Mouse (Mus musculus) T-helper 2 cell (primary cell): ENCODE results near the gene Trim13.
"Not testable (repeated sequence)": the region's sequence is repeated elsewhere in the genome, so short reads cannot be mapped to it uniquely, and the experiment has no call there.

Experiments
- in situ Hi-C: fragments of 300-600 bp; cut with MboI, MseI; formaldehyde crosslinking; loops from one replicate; pipeline ENCODE4 v1.15.1; 2025; ENCODE audit warnings: high pct_unique_total_duplicates

Gene Trim13

GRCm38 (mm10) chr14:61597968-61598367 is at the start of gene Trim13:
TSS of gene Trim13 (plus strand) at chr14:61598247.
- in situ Hi-C loops = no loop called here

DNA sequence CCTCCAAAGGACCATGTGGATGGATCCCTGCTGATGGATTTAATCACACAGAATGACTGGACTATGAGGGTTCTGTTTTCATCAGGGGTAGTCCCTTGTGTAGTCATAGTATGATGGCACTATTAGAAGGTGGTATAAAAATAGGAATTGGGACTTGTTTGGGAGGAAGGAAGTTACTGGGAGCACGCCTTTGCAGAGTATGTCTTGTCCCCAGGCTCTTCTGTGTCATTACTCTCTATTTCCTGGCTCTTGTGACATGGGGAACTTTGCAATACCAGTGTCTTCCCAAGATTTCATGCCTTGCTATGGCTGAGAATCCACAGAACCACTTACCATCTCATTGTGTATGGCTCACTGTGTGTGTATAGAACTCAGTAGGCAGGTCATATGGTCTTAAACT is 49.4 kb upstream of the Trim13 start:
- in situ Hi-C loops = no loop called here

GRCm38 (mm10) chr14:61555931-61556288 is 42.1 kb upstream of the Trim13 start:
- in situ Hi-C loops = no loop called here

GRCm38 (mm10) chr14:61556289-61557147 is 41.5 kb upstream of the Trim13 start, which contains the start of gene Spryd7:
TSS of gene Spryd7 (minus strand) at chr14:61556886.
- in situ Hi-C loops = no loop called here

GRCm38 (mm10) chr14:61558901-61559300 is 39.1 kb upstream of the Trim13 start:
- in situ Hi-C loops = no loop called here

DNA sequence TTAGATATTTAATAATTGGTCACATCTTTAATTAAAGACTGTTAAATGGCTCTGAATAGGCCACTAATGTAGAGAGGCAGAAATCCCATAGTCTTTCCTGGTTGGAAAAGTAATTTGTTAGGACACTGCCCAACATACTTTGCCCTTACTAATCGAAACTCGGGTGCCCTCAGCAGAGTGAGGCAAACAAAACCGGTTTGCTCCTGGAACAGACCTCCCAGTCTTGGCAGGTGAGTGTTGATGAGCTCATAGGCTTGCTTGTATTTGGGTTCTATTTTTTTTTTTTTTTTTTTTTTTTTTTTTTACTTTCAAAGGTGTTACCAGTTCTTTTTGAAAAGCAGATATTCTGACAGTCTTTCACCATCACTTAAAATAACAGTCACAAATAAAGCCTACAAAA is 38.2 kb upstream of the Trim13 start:
- in situ Hi-C loops = loop anchor here (10.0 kb wide), 1 partner anchor 895 kb away; the partner anchor contains the start of gene Gucy1b2

- in situ Hi-C loops = loop anchor here (10.0 kb wide), 1 partner anchor 889 kb away; the partner anchor contains the start of gene Gucy1b2
Observed at GRCm38 (mm10) chr14:61566211-61566610, 31.8 kb upstream of the Trim13 start.

DNA sequence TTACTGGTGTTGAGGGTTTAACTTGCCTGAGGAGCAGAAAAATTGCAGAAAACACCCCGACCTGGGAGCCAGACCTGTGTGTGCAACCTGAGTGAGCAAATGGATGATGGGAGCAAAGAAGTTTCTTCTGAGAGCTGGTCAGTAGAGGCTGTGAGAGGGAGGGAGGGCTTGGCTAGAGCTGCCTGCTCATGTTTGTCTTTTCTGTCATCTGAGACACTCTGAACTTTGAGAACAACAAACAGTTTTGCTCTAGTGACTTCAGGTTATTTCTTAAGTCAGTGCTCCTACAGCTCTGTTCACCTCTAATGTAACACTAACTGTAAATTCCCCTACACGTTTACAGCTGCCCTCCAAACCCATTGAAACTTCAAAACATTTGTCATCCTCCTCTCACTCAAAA is 28.7 kb upstream of the Trim13 start:
- in situ Hi-C loops = loop anchor here (10.0 kb wide), 1 partner anchor 885 kb away; the partner anchor contains the start of gene Gucy1b2

GRCm38 (mm10) chr14:61571366-61571765 is 26.7 kb upstream of the Trim13 start:
- in situ Hi-C loops = no loop called here

GRCm38 (mm10) chr14:61572131-61572530 is 25.9 kb upstream of the Trim13 start:
- in situ Hi-C loops = no loop called here

GRCm38 (mm10) chr14:61575066-61575465 is 23.0 kb upstream of the Trim13 start:
- in situ Hi-C loops = no loop called here

- in situ Hi-C loops = no loop called here
Observed at GRCm38 (mm10) chr14:61575941-61576340, 22.1 kb upstream of the Trim13 start.

GRCm38 (mm10) chr14:61589288-61590065 is 8.6 kb upstream of the Trim13 start:
- in situ Hi-C loops = no loop called here

GRCm38 (mm10) chr14:61596719-61597426 is 1.2 kb upstream of the Trim13 start:
- in situ Hi-C loops = no loop called here

DNA sequence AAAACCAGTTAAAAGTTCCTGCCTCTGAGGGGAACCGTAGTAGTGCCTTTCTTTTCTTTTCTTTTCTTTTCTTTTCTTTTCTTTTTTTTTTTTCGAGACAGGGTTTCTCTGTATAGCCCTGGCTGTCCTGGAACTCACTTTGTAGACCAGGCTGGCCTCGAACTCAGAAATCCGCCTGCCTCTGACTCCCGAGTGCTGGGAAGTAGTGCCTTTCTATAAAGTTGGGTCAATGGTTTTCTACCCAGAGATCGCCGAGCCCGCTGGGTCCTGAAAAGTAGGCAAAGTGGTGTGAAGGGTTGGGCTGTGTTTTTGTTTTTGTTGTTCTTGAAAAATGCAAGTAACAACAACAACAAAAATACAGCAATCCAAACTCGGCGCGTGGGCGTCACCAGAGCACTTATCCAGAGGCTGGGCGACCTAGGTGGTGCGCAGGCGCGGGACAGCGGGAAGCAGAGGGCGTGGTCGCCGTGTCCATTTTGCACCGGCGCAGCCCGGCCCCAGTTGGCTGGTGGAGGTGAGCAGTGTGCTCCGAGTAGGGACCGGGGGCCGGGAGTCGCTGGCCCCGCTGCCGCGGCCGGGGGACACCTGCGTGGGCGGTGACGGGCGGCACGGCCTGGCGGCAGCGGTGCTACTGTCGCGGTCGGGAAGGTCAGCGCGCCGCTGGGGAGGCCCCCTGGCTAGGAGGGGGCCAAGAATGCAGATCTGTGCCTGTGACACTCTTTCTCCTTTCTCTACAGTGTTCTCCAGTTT is 1.2 kb downstream of the Trim13 start:
- in situ Hi-C loops = no loop called here

DNA sequence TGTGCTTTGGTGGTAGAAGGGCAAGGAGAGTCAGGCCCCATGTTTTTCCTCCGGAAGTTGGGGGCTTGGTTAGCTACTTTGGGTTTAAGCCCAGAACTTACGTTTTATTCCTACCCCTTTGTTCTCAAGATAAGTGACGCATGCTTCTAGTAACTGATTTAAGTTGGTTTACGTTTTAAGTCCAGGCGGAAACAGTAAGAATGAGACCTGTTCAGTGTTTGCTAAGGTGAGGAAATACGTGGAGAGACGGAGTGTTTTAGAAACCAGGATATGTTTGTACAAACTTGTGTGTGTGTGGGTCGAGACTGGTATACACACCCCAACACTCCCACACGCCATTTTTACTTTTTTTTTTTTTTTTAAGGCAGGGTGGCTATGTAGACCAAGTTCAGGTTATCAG is 3.3 kb downstream of the Trim13 start:
- in situ Hi-C loops = no loop called here

DNA sequence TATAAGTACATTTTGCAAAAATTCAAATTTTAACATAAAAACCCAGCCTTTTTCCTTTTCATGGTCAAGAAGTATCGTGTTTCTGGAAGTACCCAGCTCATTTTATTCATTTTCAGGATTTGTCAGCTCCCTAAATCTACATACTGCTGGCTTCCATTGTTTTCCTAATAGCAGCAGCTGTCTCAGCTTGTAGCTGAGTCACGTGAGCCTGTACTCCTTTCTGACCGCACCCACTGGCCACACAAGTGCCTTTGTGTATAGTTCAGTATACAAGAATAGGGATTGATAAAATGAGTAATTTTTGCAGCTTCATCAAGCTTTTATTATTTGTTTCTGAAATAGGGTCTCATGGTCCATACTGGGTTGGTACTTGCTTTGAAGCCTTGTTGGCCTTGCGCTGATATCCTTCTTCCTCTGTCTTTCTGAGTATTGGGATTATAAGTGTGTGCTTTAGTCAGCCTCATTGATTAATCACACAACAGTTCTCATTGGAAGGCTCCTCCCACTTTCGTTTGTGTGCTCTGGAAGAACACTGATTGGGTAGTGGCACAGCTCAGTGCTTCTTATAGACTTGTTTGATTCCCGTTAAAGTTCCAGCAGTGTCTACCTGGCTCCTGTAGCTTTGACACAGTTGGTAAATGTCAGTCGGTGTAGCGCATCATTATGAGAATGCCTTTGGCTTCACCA is 5.2 kb downstream of the Trim13 start:
- in situ Hi-C loops = no loop called here

GRCm38 (mm10) chr14:61604081-61604480 is 6.0 kb downstream of the Trim13 start:
- in situ Hi-C loops = no loop called here

- in situ Hi-C loops = not testable (repeated sequence)
Observed at GRCm38 (mm10) chr14:61606088-61606487, 8.0 kb downstream of the Trim13 start.

DNA sequence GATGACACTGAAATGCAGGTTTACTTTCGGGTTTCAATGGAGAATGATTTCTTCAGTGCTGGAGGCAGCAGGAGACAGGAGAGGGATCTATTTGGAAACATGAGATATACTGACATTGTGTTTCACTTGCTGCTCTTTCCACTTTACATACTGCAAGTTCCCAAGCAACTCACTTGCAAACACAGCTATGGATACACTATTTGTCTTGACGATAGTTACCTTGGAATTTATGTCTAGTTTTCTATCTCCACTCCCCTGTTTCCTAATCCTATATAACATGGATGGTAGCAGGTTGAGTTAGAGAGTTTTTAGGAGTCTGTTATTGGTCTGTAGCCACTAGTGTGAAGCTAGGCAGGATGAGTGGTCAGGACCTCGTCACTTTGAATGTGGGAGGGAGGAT is 9.1 kb downstream of the Trim13 start, which contains the start of gene Kcnrg:
TSS of gene Kcnrg (plus strand) at position 301 of the 400 bp plus-strand sequence.
- in situ Hi-C loops = no loop called here
